Mouse (Mus musculus) left cerebral cortex, postnatal 10 days (tissue): ENCODE data around the gene Galnt2. TPM values are rescaled to one million over a fixed set of nuclear protein-coding genes. Genes with fewer than 3 reads are reported as not detected.

Experiments
- DNase-seq, 2 experiments: peaks; one replicate each; pipeline ENCODE4 v3.0.0; 2021 to 2022; ENCODE audit warnings: low spot score in 2 of 2, mixed read lengths in 1 of 2; ENCODE audit errors: extremely low spot score in 1 of 2
- intact Hi-C: fragments of 180-260 bp; cut with DNase I; formaldehyde crosslinking; loops from one replicate; pipeline ENCODE4 v1.15.1; 2025
- total RNA-seq, 2 experiments: library from RNA; stranded (reverse); gene quantifications; 2 replicates each; pipeline ENCODE4 v1.2.3; 2021

Galnt2 gene
- total RNA-seq, 2 experiments from 2014 or later: 86.0 to 91.2 TPM

GRCm38 (mm10) chr8:124310509-124310908 lies 79.3 kb downstream of the Galnt2 start:
- DNase-seq: no peak
- intact Hi-C loops: no loop called here

DNA sequence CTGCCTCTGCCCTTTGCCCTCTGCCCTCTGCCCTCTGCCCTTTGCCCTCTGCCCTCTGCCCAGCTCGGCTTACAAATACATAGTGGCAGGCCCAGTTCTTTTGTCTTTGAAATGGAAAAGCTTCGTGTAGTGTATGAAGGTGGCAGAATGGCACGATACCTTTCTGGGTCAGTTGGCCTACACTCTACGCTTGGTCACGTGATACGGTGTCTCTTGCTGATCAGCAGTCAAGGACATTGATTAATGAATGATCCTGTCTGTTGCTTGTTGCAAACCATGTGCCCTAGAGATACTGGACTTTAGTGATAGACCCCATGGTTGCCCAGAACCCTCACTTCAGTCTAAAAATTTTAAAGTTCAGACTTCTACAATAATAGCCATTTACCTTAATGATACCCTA lies 79.9 kb downstream of the Galnt2 start:
- DNase-seq: no peak
- intact Hi-C loops: no loop called here

GRCm38 (mm10) chr8:124311723-124312122 lies 80.5 kb downstream of the Galnt2 start:
- DNase-seq: no peak
- intact Hi-C loops: no loop called here

DNA sequence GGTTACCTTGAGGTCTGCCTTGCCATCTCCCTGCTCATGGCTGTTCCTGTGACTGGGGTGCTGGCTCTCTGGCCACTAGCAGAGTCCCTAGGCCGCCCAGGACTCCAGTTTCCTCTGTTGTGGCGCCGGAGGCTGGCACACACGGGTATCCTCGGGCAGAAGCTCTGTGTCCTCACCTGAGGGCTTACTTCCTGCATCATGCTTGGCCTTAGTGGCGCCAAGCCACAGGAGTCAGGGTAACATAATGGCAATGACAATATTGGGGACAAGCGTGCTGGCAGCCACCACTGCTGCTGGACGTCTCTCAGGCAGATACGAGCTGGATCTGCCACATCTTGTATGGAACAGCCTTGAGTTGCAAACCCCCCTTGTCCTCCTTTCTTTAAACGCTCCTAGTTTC lies 81.0 kb downstream of the Galnt2 start:
- intact Hi-C loops: no loop called here
- no peak for DNase-seq

DNA sequence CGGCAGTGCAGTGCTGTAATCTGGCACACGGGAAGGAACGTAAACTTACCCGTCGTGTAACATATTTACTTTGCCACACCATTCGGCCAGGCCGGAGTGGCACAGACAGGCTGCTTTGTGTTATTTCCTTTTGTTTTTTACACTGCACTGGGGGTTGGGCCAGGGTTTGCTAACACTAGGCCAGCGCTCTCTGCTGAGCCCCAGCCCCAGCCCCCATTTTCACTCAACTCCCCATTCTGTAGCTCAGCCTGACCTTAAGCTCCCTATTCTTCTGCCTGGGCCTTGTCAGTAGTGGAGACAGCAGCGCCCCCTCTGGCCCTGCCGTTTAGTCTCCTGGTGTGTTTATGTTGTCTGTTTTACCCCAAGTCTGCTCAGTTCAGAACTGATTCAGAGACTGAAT lies 83.6 kb downstream of the Galnt2 start:
- DNase-seq: no peak
- intact Hi-C loops: loop anchor here (5.0 kb wide), 1 partner anchor 38 kb away; no protein-coding TSS in a partner anchor

DNA sequence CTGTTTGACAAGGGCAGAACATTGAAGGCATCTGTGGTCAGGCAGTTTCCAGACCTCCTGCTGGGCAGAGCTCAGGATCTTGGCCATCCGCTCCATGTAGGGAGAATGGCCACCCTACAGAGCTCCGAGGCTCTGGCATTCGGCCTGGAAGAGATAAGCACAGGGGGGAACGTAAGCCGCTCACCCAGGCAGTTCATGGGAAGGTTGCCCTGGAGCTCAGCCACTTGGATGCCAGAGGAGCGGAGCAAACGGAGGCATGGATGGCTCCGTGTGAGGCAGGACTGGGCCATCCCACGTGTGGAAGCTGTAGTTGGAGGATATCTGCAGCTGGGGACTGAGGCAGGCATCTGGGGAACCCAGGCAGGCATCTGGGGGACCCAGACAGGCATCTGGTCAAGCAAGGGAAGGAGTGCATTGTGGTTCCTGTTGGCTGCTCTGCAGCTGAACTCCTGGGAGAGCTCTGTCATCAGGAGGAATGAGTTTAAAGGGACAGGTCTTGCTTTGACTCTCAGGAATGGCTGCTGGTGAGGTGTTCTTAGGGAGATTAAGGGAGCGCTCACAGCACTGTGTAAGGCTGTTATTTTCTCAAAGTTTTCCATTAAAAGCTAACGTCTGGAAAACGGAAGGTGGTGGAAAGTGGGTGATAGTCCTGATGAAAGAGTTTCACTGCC lies 85.4 kb downstream of the Galnt2 start:
- DNase-seq: peak in 1 of 2 experiments; percentile 57
- intact Hi-C loops: loop anchor here (5.0 kb wide), 1 partner anchor 39 kb away; no protein-coding TSS in a partner anchor

GRCm38 (mm10) chr8:124317191-124317682 lies 86.0 kb downstream of the Galnt2 start:
- no peak for DNase-seq
- intact Hi-C loops: loop anchor here (5.0 kb wide), 1 partner anchor 40 kb away; no protein-coding TSS in a partner anchor

- intact Hi-C loops: loop anchor here (5.0 kb wide), 1 partner anchor 41 kb away; no protein-coding TSS in a partner anchor
- no peak for DNase-seq
Observed at GRCm38 (mm10) chr8:124317821-124318220, 86.6 kb downstream of the Galnt2 start.

DNA sequence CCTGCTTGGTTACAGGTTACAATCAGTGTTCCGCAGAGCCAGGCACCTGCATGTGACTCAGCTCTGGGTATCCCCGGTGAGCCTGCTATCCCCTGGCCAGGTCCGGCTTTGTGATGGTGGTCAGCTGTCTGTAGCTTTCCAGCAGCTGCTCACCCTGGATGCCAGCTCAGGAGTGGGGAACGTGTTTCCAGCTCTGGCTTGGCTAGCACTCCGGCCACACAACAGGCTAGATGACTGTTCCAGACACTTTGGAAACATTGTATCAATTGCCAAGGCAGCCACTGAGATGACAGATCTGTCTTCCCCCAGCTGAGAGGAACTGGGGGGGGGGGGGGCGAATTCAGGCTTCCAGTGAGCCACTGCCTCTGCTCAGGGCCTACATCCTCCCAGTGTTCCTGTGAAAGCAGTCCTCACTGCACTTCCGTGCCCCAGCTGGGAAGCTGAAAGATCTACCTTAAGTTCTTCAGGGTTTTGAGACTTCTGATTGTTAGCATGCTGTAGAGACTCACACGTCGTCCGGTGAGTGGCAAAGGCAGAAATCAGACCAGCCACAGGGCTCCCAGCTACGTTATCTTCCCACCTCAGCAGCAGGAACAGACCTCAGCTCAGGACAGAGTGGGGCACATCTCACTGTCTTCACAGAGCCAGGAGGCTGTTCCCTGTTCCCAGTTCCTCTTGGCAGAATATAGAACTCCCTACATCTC lies 87.6 kb downstream of the Galnt2 start:
- DNase-seq: no peak
- intact Hi-C loops: loop anchor here (5.0 kb wide), 1 partner anchor 41 kb away; no protein-coding TSS in a partner anchor

DNA sequence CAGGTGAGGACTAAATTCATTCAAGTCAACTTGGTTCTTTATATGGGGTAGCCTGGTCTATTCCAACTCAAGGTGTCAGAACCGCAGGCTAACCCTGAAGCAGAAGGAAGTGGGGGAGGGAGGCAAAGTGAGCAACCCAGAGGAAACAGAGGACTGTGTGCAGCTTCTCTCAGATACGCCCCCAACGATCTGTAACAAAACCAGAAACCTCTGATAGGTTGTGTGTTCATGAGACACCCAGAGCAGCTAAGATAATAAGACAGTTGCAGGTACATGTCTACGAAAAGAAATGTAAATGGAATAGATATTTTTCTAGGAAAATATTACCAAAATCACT lies 88.1 kb downstream of the Galnt2 start:
- intact Hi-C loops: loop anchor here (5.0 kb wide), 1 partner anchor 42 kb away; no protein-coding TSS in a partner anchor
- no peak for DNase-seq

- DNase-seq: no peak
Observed at GRCm38 (mm10) chr8:124321227-124321840, 90.1 kb downstream of the Galnt2 start.

GRCm38 (mm10) chr8:124323356-124323755 lies 92.2 kb downstream of the Galnt2 start:
- intact Hi-C loops: no loop called here
- DNase-seq: no peak

More at GRCm38 (mm10) chr8:124321227-124321840, 90.1 kb downstream of the Galnt2 start:
- intact Hi-C loops: no loop called here

DNA sequence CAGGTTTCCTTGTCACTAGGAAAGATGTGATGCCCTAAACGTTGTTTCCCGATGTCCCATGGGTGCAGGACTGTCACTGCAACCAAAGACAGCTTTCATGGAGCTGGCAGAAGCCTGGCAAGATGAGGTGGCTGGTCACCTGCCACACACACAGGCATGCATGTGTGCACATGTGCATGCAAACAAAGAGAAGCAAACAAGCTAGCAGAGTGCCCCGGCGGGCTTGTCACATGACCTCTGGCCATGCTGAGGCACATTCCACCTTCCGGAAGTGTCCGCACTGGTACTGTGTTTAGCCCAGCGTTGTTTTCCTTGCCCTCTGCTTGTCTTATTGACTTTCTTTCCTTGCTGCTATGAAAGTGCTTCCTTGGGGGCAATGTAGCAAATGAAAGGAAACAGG lies 97.1 kb downstream of the Galnt2 start:
- no peak for DNase-seq
- intact Hi-C loops: loop anchor here (5.0 kb wide), 1 partner anchor 96 kb away; the partner anchor contains the start of gene Galnt2

- no peak for DNase-seq
- intact Hi-C loops: loop anchor here (5.0 kb wide), 1 partner anchor 97 kb away; the partner anchor contains the start of gene Galnt2
Observed at GRCm38 (mm10) chr8:124329690-124330089, 98.5 kb downstream of the Galnt2 start.

GRCm38 (mm10) chr8:124330433-124330832 lies 99.2 kb downstream of the Galnt2 start:
- peak; percentile 45 to 62 for DNase-seq
- intact Hi-C loops: no loop called here

DNA sequence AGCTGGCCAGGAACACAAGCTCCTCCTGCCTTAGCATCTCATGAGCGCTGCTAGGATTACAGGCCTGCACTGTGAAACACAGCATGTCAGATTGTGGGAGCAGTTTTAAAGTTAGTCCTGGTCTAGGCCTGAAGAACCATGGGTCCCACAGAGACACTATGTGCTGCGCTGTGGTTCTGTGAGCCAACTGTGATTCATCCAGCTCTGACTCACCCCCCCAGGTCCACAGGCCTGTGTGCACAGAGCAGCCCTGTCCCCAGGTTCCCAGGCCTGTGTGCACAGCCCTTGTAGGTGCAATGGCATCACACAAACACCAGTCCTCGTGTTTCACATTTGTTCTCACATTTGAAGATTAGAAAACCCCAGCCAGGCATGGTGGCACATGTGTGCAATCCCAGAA lies 99.9 kb downstream of the Galnt2 start:
- intact Hi-C loops: no loop called here
- no peak for DNase-seq

DNA sequence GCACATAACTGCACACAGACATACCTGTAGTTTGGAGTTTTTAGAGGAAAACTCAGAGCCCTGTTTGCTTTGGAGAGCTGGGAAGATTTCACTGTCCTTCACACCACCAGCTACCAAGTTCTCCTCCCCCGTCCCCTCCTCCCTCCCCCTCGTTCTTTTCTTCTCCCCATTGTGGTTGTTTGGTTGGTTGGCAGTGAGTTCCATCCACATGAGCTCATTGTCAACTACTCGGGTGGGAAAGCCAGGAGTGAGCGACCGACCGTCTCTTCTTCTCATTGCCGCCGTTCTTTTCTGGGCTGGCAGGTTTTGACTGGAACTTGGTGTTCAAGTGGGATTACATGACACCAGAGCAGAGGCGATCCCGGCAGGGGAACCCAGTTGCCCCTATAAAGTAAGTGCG lies 100.5 kb downstream of the Galnt2 start:
- DNase-seq: no peak
- intact Hi-C loops: no loop called here

GRCm38 (mm10) chr8:124336302-124336701 lies 105.1 kb downstream of the Galnt2 start:
- DNase-seq: no peak
- intact Hi-C loops: no loop called here

- intact Hi-C loops: loop anchor here (10.0 kb wide), 1 partner anchor 415 kb away; no protein-coding TSS in a partner anchor
Observed at GRCm38 (mm10) chr8:124339742-124340141, 108.6 kb downstream of the Galnt2 start.

More at GRCm38 (mm10) chr8:124339742-124340141, 108.6 kb downstream of the Galnt2 start:
- no peak for DNase-seq
